Mouse (Mus musculus): ENCODE measurements at regions not wholly inside any gene's neighbourhood (a gene's known extent, or its start where the extent isn't known, plus 50 kb on each side); places are given as distances from the start of the nearest gene placed in this dataset.

GRCm38 (mm10) chr7:115310400-115311225, 567.1 kb downstream of the Insc start:
- Histone ChIP-seq H3K4me3 (no peak overlapping the region), H3K36me3 (no peaks in the 10 kb centered on the region), H3K27ac (no peak overlapping the region), H3K4me1 (peaks cover 16% of the 10 kb centered on the region), H3K27me3 (no peaks in the 10 kb centered on the region), H3K4me2 (replicated peaks) (no peak overlapping the region), H3K9ac (no peak overlapping the region), H3K9me3 (no peaks in the 10 kb centered on the region)
- 63% methylated on average over 5 of the region's 5 CpGs for WGBS
- ATAC-seq (ENCODE audit: insufficient number of reproducible peaks, insufficient read depth, low FRiP score, low TSS enrichment), result 0 out of 2 replicates have a peak, but pooled peaks have one; percentile 56

- Histone ChIP-seq H3K36me3 (no peaks in the 10 kb centered on the region), H3K4me3 (no peak overlapping the region), H3K4me1 (peaks cover 13% of the 10 kb centered on the region; the same call in 1 of the 2 replicates), H3K27me3 (no peaks in the 10 kb centered on the region), H3K9me3 (no peaks in the 10 kb centered on the region), H3K9ac (no peak overlapping the region), H3K4me2 (replicated peaks) (no peak overlapping the region), H3K27ac (no peak overlapping the region)
- no peak for ATAC-seq (ENCODE audit: insufficient number of reproducible peaks, insufficient read depth, low FRiP score, low TSS enrichment)
- 69% methylated on average over 4 of the region's 4 CpGs for WGBS
These were observed 576.0 kb downstream of the Insc start for GRCm38 (mm10) chr7:115319504-115319903.

DNA sequence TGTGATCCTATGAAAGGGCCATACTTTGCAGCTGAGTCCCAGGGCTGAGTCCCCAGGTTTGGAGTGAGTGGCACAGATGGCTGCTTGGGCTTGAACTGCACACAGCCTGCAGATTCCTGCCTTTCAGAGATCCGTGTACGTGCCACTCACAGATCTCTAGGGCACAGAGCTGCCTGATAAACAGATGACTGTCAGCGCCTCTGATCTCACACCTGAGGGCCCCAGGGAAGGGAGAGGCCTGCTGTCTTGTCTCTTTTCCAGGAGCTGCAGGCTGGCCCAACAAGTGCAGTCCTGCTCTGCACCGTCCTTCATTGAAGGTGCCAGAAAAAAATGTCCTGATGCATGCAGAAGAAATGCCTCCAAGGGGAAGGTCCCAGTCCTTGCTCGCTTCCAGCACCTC, 579.5 kb downstream of the Insc start:
- Histone ChIP-seq H3K4me3 (no peak overlapping the region), H3K9ac (no peak overlapping the region), H3K36me3 (no peaks in the 10 kb centered on the region), H3K4me1 (peaks cover 13% of the 10 kb centered on the region; the same call in 1 of the 2 replicates), H3K27ac (no peak overlapping the region), H3K27me3 (no peaks in the 10 kb centered on the region), H3K9me3 (no peaks in the 10 kb centered on the region), H3K4me2 (replicated peaks) (no peak overlapping the region)
- WGBS, result 80% methylated on average over 5 of the region's 5 CpGs
- ATAC-seq (ENCODE audit: insufficient number of reproducible peaks, insufficient read depth, low FRiP score, low TSS enrichment), result no peak

DNA sequence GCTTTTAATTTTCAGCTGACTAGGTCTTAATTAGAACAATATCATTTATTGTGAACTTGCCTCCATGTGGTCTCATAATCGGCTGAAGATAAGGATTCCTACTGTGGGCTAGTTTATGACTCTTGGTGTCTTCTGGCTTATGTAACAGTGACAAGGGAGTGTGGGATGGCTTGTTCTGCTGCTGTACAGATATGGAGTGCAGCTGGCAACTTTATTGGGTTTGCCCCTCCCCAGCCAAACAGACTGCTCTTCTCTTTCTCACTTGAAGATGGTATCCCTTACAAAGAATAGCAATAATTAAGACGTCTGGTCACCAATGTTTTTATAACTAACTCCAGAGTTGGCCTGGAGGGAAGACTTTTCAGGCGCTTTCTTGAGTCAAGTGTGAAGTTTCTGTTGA, 584.8 kb downstream of the Insc start:
- no peak overlapping the region for H3K27ac ChIP-seq
- no peaks in the 10 kb centered on the region for H3K36me3 ChIP-seq
- no peak overlapping the region for H3K9ac ChIP-seq
- no peak overlapping the region for H3K4me3 ChIP-seq
- no peaks in the 10 kb centered on the region for H3K9me3 ChIP-seq
- no peak for ATAC-seq (ENCODE audit: insufficient number of reproducible peaks, insufficient read depth, low FRiP score, low TSS enrichment)
- H3K4me1 ChIP-seq, result 0 out of 2 replicates have a peak, but pooled peaks cover 8% of the 10 kb centered on the region
- H3K4me2 ChIP-seq (replicated peaks), result no peak overlapping the region
- 59% methylated on average over 3 of the region's 3 CpGs for WGBS
- H3K27me3 ChIP-seq, result no peaks in the 10 kb centered on the region

DNA sequence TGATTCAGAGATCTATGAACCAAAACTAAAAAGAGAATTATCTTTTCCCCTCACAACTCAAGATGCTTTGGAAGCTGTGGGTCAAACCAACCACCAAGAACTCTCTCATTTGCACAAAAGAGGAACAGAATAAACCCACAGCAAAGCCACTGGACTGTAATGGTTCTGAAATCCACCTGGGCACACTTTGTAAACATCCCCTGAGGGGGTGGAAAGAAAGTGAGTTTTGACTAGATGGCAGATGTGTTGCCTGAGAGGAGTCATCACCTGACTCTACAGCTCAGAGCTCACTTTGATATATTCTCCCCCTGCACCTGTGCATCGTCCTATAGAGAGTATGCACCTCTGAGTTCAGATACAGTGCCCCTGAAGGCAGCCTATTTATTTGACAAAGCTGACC, 588.2 kb downstream of the Insc start:
- ATAC-seq (ENCODE audit: insufficient number of reproducible peaks, insufficient read depth, low FRiP score, low TSS enrichment), result no peak
- Histone ChIP-seq H3K9ac (no peak overlapping the region), H3K4me3 (no peak overlapping the region), H3K4me1 (no peaks in the 10 kb centered on the region), H3K27me3 (no peaks in the 10 kb centered on the region), H3K4me2 (replicated peaks) (no peak overlapping the region), H3K27ac (no peak overlapping the region), H3K36me3 (no peaks in the 10 kb centered on the region), H3K9me3 (no peaks in the 10 kb centered on the region)
- 85% methylated on average over 1 of the region's 1 CpGs for WGBS

GRCm38 (mm10) chr7:115333046-115333577, 589.6 kb downstream of the Insc start:
- 67% methylated on average over 1 of the region's 1 CpGs for WGBS
- Histone ChIP-seq H3K27me3 (no peaks in the 10 kb centered on the region), H3K36me3 (no peaks in the 10 kb centered on the region), H3K9me3 (peaks cover 8% of the 10 kb centered on the region; the same call in 1 of the 2 replicates), H3K4me1 (no peaks in the 10 kb centered on the region), H3K4me3 (no peak overlapping the region), H3K4me2 (replicated peaks) (no peak overlapping the region), H3K27ac (no peak overlapping the region), H3K9ac (no peak overlapping the region)
- no peak for ATAC-seq (ENCODE audit: insufficient number of reproducible peaks, insufficient read depth, low FRiP score, low TSS enrichment)

DNA sequence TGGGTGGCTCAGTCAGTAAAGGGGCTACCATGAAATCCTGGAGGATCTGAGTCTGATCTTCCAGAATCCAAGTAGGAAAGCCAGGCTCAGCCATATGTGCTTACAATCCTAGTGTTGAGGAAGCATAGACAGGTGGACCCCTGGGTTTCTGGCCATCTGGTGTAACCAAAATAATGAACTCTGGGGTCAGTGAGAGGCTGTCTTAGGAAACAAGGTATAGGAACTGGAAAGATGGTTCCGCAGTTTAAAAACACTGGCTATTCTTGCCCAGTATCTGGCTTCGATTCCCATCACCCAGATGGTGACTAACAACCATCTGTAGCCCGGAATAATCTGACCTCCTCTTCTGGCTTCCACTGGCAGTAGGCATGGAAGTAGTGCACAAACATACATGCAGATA, 591.6 kb downstream of the Insc start:
- no peak overlapping the region for H3K9ac ChIP-seq
- no peaks in the 10 kb centered on the region for H3K36me3 ChIP-seq

GRCm38 (mm10) chr7:115340155-115340554, 596.7 kb downstream of the Insc start:
- peaks cover 8% of the 10 kb centered on the region; the same call in 1 of the 2 replicates for H3K9me3 ChIP-seq
- no peaks in the 10 kb centered on the region for H3K36me3 ChIP-seq
- H3K4me2 ChIP-seq (replicated peaks), result no peak overlapping the region
- WGBS, result 73% methylated on average over 7 of the region's 7 CpGs
- H3K9ac ChIP-seq, result no peak overlapping the region
- no peak overlapping the region for H3K4me3 ChIP-seq
- H3K27me3 ChIP-seq, result no peaks in the 10 kb centered on the region
- no peak overlapping the region for H3K27ac ChIP-seq
- H3K4me1 ChIP-seq, result no peaks in the 10 kb centered on the region
- no peak for ATAC-seq (ENCODE audit: insufficient number of reproducible peaks, insufficient read depth, low FRiP score, low TSS enrichment)

More for the DNA sequence above, 591.6 kb downstream of the Insc start:
- Histone ChIP-seq H3K4me3 (no peak overlapping the region), H3K4me1 (no peaks in the 10 kb centered on the region), H3K27me3 (no peaks in the 10 kb centered on the region), H3K4me2 (replicated peaks) (no peak overlapping the region), H3K9me3 (peaks cover 8% of the 10 kb centered on the region; the same call in 1 of the 2 replicates), H3K27ac (no peak overlapping the region)
- 87% methylated on average over 3 of the region's 3 CpGs for WGBS
- ATAC-seq (ENCODE audit: insufficient number of reproducible peaks, insufficient read depth, low FRiP score, low TSS enrichment), result no peak

DNA sequence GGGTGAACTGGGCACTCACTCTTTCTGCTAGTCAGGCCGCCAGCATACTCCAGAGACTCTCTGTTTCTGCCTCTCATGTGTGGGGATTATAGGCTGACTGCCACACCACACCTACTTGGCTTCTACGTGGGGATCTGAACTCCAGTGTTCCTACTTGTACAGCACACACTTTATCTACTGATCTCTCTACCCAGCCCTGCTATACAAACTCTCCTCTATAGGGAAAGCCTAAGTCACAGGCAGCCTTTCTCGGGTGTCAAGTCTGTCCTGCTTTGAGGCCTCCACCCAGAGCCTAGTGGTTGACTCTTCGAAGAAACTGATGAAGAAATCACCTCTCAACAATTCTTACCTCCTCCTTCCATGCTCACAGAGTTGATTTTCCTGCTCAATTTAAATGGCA, 597.5 kb downstream of the Insc start:
- H3K27me3 ChIP-seq, result no peaks in the 10 kb centered on the region
- H3K36me3 ChIP-seq, result no peaks in the 10 kb centered on the region
- 61% methylated on average over 4 of the region's 4 CpGs for WGBS
- no peaks in the 10 kb centered on the region for H3K4me1 ChIP-seq
- H3K9ac ChIP-seq, result no peak overlapping the region
- no peak for ATAC-seq (ENCODE audit: insufficient number of reproducible peaks, insufficient read depth, low FRiP score, low TSS enrichment)
- peaks cover 8% of the 10 kb centered on the region; the same call in 1 of the 2 replicates for H3K9me3 ChIP-seq
- no peak overlapping the region for H3K27ac ChIP-seq
- no peak overlapping the region for H3K4me2 ChIP-seq (replicated peaks)
- H3K4me3 ChIP-seq, result no peak overlapping the region

- H3K36me3 ChIP-seq, result no peaks in the 10 kb centered on the region
- H3K27me3 ChIP-seq, result no peaks in the 10 kb centered on the region
- no peak for ATAC-seq (ENCODE audit: insufficient number of reproducible peaks, insufficient read depth, low FRiP score, low TSS enrichment)
- no peaks in the 10 kb centered on the region for H3K9me3 ChIP-seq
- H3K4me3 ChIP-seq, result no peak overlapping the region
- no peak overlapping the region for H3K27ac ChIP-seq
- H3K9ac ChIP-seq, result no peak overlapping the region
- no peak overlapping the region for H3K4me2 ChIP-seq (replicated peaks)
- WGBS, result 71% methylated on average over 3 of the region's 3 CpGs
- H3K4me1 ChIP-seq, result no peaks in the 10 kb centered on the region
These were observed 602.3 kb downstream of the Insc start for GRCm38 (mm10) chr7:115345749-115346148.

GRCm38 (mm10) chr7:115358711-115359110, 615.2 kb downstream of the Insc start:
- H3K27me3 ChIP-seq, result no peaks in the 10 kb centered on the region
- no peak overlapping the region for H3K27ac ChIP-seq
- no peak overlapping the region for H3K4me3 ChIP-seq
- 67% methylated on average over 6 of the region's 6 CpGs for WGBS
- no peak overlapping the region for H3K4me2 ChIP-seq (replicated peaks)
- no peaks in the 10 kb centered on the region for H3K36me3 ChIP-seq
- no peak for ATAC-seq (ENCODE audit: insufficient number of reproducible peaks, insufficient read depth, low FRiP score, low TSS enrichment)
- no peak overlapping the region for H3K9ac ChIP-seq
- H3K9me3 ChIP-seq, result no peaks in the 10 kb centered on the region
- H3K4me1 ChIP-seq, result no peaks in the 10 kb centered on the region

- Histone ChIP-seq H3K9ac (no peak overlapping the region), H3K36me3 (no peaks in the 10 kb centered on the region)
- 78% methylated on average over 3 of the region's 3 CpGs for WGBS
These were observed 616.6 kb downstream of the Insc start for GRCm38 (mm10) chr7:115360142-115360541.

More at GRCm38 (mm10) chr7:115360142-115360541, 616.6 kb downstream of the Insc start:
- Histone ChIP-seq H3K27ac (no peak overlapping the region), H3K4me1 (no peaks in the 10 kb centered on the region), H3K27me3 (no peaks in the 10 kb centered on the region), H3K4me2 (replicated peaks) (no peak overlapping the region), H3K4me3 (no peak overlapping the region), H3K9me3 (no peaks in the 10 kb centered on the region)
- no peak for ATAC-seq (ENCODE audit: insufficient number of reproducible peaks, insufficient read depth, low FRiP score, low TSS enrichment)

All from embryonic facial prominence, embryonic 12.5 days (tissue).